Mouse (Mus musculus): ENCODE measurements at regions not wholly inside any gene's neighbourhood (a gene's known extent, or its start where the extent isn't known, plus 50 kb on each side); places are given as distances from the start of the nearest gene placed in this dataset.
A peak's percentile ranks its signal among the peaks of the same experiment; 100 is the strongest.

DNA sequence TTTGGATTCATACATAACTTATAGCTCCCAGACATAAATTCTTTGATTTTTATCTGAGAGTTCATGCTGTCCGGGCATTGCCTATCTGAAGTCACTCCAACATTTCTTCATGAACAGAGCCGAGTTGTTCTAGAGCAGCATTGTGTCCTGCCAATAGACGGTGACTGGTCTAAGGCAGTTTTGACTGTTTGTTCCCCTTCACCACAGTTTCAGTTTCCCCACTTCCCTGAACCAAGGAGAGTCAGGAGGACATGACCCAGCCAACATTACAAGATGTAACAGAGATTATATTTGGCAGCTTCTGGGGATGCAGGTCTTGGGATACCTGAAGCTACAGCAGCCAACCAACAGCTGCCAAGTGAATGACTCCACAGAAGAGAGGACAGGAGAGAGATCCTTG is 154.0 kb upstream of the Arid1b start:
- WGBS, result 81% methylated on average over 3 of the region's 3 CpGs
- no peaks in the 10 kb centered on the region for H3K4me1 ChIP-seq (ENCODE audit: control insufficient read depth, insufficient read depth, low read length)
- TF ChIP-seq CTCF (IDR thresholded peaks at IDR 0.05; ENCODE audit: insufficient read depth, low read length) (no peak), POLR2A (IDR thresholded peaks at IDR 0.05; ENCODE audit: borderline replicate concordance, extremely low read depth, low read depth, low read length) (no peak)
- no peak for DNase-seq
- no peak overlapping the region for H3K4me3 ChIP-seq (replicated peaks; ENCODE audit: extremely low read depth, low read depth, low read length)

GRCm38 (mm10) chr17:4858304-4858703 is 135.8 kb upstream of the Arid1b start:
- Histone ChIP-seq H3K4me3 (replicated peaks; ENCODE audit: extremely low read depth, low read depth, low read length) (no peak overlapping the region), H3K4me1 (ENCODE audit: control insufficient read depth, insufficient read depth, low read length) (no peaks in the 10 kb centered on the region)
- WGBS, result 83% methylated on average over 3 of the region's 3 CpGs
- DNase-seq, result no peak
- TF ChIP-seq POLR2A (IDR thresholded peaks at IDR 0.05; ENCODE audit: borderline replicate concordance, extremely low read depth, low read depth, low read length), result no peak
- no peak for TF ChIP-seq CTCF (IDR thresholded peaks at IDR 0.05; ENCODE audit: insufficient read depth, low read length)

GRCm38 (mm10) chr17:4864901-4865300 is 129.2 kb upstream of the Arid1b start:
- peaks cover 3% of the 10 kb centered on the region; the same call in 1 of the 2 replicates for H3K4me1 ChIP-seq (ENCODE audit: control insufficient read depth, insufficient read depth, low read length)
- no peak for DNase-seq
- TF ChIP-seq CTCF (IDR thresholded peaks at IDR 0.05; ENCODE audit: insufficient read depth, low read length) (no peak), POLR2A (IDR thresholded peaks at IDR 0.05; ENCODE audit: borderline replicate concordance, extremely low read depth, low read depth, low read length) (no peak)
- H3K4me3 ChIP-seq (replicated peaks; ENCODE audit: extremely low read depth, low read depth, low read length), result no peak overlapping the region
- 85% methylated on average over 10 of the region's 10 CpGs for WGBS

DNA sequence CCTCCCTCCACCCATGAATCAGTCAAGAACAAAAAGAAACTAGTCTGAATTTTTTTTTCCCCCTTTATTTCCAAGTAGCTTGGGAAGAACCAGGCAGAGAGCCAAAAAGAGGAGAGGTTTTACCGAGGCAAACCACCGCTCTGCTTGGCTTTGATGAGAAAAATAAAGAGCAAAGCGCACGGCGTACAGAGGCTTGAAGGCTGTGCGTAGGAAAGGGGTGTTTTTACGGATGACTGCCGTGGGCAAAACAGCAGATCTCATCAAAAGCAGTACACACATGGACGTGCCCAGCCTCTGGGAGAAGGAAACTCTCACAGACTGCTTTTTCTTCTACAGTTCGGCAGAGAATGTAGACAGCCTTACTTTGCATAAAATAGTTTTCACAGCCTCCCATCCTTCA is 128.5 kb upstream of the Arid1b start:
- 44% methylated on average over 10 of the region's 10 CpGs for WGBS
- Histone ChIP-seq H3K4me1 (ENCODE audit: control insufficient read depth, insufficient read depth, low read length) (peaks cover 3% of the 10 kb centered on the region; the same call in 1 of the 2 replicates), H3K4me3 (replicated peaks; ENCODE audit: extremely low read depth, low read depth, low read length) (no peak overlapping the region)
- TF ChIP-seq POLR2A (IDR thresholded peaks at IDR 0.05; ENCODE audit: borderline replicate concordance, extremely low read depth, low read depth, low read length), result no peak
- no peak for TF ChIP-seq CTCF (IDR thresholded peaks at IDR 0.05; ENCODE audit: insufficient read depth, low read length)
- no peak for DNase-seq

DNA sequence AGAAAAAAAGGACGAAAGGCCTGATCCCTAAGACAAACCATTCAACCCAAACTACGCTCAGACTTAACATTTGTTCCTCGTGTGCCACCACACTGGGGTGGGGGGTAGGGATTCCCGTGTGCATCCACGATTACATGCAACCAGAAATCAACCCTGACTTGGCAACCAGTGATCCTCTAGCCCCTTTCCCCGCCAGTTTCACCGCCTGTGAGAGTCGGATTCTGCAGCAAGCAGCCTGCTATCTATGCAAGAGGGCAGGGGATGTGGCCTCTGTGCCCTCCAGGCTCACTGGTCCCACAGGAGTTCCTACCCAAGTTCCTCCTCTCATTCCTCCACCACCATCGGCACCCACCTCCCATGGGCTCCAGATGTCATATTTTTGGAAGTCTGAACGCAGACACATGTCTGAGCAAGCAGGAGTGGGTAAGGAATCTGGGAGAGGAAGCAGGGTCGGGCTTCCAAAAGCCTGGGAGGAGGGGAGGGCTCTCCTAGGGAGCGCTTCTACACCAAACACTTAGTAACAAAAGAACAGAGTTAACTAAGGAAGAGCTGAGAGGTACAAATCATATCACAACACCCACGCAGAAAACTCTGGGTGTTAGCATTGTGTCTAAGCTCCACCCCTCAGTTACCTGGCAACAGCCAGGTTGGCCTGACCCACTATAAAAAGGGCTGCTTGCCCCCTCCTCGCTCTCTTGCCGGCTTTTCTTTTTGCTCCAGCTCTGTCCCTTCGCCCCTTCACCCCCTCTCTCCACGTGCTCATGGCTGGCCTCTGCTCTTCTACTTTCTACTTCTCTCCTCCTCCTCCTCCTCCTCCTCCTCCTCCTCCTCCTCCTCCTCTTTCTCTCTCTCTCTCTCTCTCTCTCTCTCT is 127.9 kb upstream of the Arid1b start:
- Histone ChIP-seq H3K4me3 (replicated peaks; ENCODE audit: extremely low read depth, low read depth, low read length) (no peak overlapping the region), H3K4me1 (ENCODE audit: control insufficient read depth, insufficient read depth, low read length) (peaks cover 3% of the 10 kb centered on the region; the same call in 1 of the 2 replicates)
- WGBS, result 47% methylated on average over 17 of the region's 17 CpGs
- TF ChIP-seq POLR2A (IDR thresholded peaks at IDR 0.05; ENCODE audit: borderline replicate concordance, extremely low read depth, low read depth, low read length) (no peak), CTCF (IDR thresholded peaks at IDR 0.05; ENCODE audit: insufficient read depth, low read length) (no peak)
- no peak for DNase-seq

DNA sequence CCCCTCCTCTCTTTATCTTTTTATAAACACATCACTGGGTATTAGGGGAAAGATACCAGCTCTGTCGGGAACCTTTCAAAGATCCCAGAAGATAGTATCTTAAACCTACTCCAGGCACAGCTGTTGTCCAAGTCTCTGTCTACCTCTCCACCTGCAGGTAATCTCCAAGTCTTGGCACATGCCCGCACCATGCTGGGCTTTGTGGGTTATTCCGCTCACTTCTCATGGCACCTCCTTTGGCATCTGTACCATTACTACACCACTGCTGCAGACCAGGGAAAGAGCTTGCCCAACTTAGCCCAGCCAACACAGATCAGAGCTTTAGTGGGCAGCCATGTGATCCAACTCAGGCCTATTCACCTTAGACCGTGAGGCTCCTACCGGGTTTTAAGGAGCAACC is 127.0 kb upstream of the Arid1b start:
- peaks cover 3% of the 10 kb centered on the region; the same call in 1 of the 2 replicates for H3K4me1 ChIP-seq (ENCODE audit: control insufficient read depth, insufficient read depth, low read length)
- 86% methylated on average over 5 of the region's 5 CpGs for WGBS
- H3K4me3 ChIP-seq (replicated peaks; ENCODE audit: extremely low read depth, low read depth, low read length), result no peak overlapping the region
- TF ChIP-seq POLR2A (IDR thresholded peaks at IDR 0.05; ENCODE audit: borderline replicate concordance, extremely low read depth, low read depth, low read length) (no peak), CTCF (IDR thresholded peaks at IDR 0.05; ENCODE audit: insufficient read depth, low read length) (no peak)
- DNase-seq, result no peak

GRCm38 (mm10) chr17:4867754-4868445 is 126.2 kb upstream of the Arid1b start:
- H3K4me1 ChIP-seq (ENCODE audit: control insufficient read depth, insufficient read depth, low read length), result peaks cover 3% of the 10 kb centered on the region; the same call in 1 of the 2 replicates
- peak; percentile 73 for DNase-seq
- no peak overlapping the region for H3K4me3 ChIP-seq (replicated peaks; ENCODE audit: extremely low read depth, low read depth, low read length)
- 33% methylated on average over 9 of the region's 9 CpGs for WGBS
- TF ChIP-seq POLR2A (IDR thresholded peaks at IDR 0.05; ENCODE audit: borderline replicate concordance, extremely low read depth, low read depth, low read length) (no peak), CTCF (IDR thresholded peaks at IDR 0.05; ENCODE audit: insufficient read depth, low read length) (no peak)

DNA sequence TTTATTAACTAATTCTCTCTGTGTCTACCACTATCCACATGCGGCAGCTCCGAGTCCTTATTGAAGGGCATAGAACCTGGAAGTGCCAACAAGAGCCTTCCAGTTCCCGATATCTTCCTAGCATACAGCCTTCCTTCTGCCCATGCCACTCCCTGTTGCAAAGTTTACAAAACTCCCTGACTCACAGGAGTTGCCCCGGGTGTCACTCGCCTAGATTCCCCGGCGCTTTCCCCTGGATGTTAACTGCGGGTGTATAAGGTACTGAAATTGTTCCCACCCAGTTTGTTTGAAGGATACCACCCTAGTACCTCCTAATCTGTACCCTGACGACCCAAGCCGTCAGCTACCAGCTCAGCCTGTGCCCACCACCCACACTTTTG is 125.7 kb upstream of the Arid1b start:
- no peak overlapping the region for H3K4me3 ChIP-seq (replicated peaks; ENCODE audit: extremely low read depth, low read depth, low read length)
- H3K4me1 ChIP-seq (ENCODE audit: control insufficient read depth, insufficient read depth, low read length), result peaks cover 3% of the 10 kb centered on the region; the same call in 1 of the 2 replicates
- no peak for TF ChIP-seq POLR2A (IDR thresholded peaks at IDR 0.05; ENCODE audit: borderline replicate concordance, extremely low read depth, low read depth, low read length)
- TF ChIP-seq CTCF (IDR thresholded peaks at IDR 0.05; ENCODE audit: insufficient read depth, low read length), result no peak
- 57% methylated on average over 10 of the region's 10 CpGs for WGBS
- no peak for DNase-seq

DNA sequence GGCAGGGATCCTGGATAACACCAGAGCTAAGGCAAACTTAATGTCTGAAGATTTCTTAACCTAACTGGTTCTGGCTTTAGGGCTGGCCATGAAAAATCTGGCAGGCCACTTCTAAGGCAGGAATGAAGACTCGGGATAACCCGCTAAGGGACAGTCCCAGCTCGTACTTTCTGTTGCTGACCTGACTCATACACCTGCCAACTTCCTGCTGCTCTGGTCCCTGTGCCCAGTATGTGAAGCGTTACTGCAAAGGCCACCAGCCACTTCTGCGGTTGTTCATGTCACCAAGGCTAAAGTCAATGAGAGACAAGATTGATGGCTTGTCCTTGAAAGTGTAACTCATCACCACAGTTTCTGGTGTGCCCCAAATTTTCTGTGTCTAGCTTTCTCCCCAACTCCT is 125.3 kb upstream of the Arid1b start:
- Histone ChIP-seq H3K4me3 (replicated peaks; ENCODE audit: extremely low read depth, low read depth, low read length) (no peak overlapping the region), H3K4me1 (ENCODE audit: control insufficient read depth, insufficient read depth, low read length) (peaks cover 3% of the 10 kb centered on the region; the same call in 1 of the 2 replicates)
- no peak for TF ChIP-seq CTCF (IDR thresholded peaks at IDR 0.05; ENCODE audit: insufficient read depth, low read length)
- TF ChIP-seq POLR2A (IDR thresholded peaks at IDR 0.05; ENCODE audit: borderline replicate concordance, extremely low read depth, low read depth, low read length), result no peak
- whole genome bisulfite sequencing, result 53% methylated on average over 5 of the region's 5 CpGs
- no peak for DNase-seq
